ENCODE assay signal across 28 mouse cellular contexts in the genomic region with DNA sequence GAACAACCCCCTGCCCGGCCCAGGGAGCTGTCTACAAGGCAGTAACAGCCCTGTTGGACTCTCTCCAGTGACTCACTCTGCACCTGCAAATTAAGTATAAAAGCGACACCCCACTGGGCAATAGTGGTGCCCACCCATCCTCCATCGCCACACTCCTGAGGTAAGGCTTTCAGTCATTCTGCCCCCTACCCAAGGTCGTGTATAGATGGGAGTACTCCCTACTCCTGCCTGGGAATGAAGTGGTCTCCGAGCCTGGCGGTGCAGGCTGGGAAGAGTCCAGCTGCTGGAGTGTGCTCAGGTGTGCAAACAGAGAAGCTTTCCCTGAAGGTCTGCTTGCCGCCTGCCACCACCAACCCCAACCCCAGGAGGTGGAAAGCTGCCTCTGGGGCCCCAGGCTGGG. TPM values are rescaled to one million over a fixed set of nuclear protein-coding genes. Genes with fewer than 3 reads are reported as not detected.
A peak's percentile ranks its signal among the peaks of the same experiment; 100 is the strongest.
DNase-seq lines count a peak whose midpoint lies in the region; ATAC-seq and TF ChIP-seq lines count a peak whose summit lies in the region.
"Had no signal": no experiment of that assay in that cellular context is flagged by ENCODE, and none has a peak within 500 bp of the region (broad histone marks: within the 10 kb centered on the region; RNA-seq: fewer than 3 reads in every experiment).

No protein-coding gene starts in this region.

- no peak overlapping the region for H3K9ac ChIP-seq in lung, embryonic 16.5 days (ENCODE audit: low read length)
- no peak overlapping the region for H3K9ac ChIP-seq in stomach, embryonic 15.5 days
- H3K9ac ChIP-seq: heart, embryonic 13.5 days; hindbrain, embryonic 12.5 days; limb, embryonic 13.5 days; liver, embryonic 14.5 days had no signal

- WGBS in lung, embryonic 16.5 days, result 32% methylated on average over 7 of the region's 7 CpGs
- 46% methylated on average over 7 of the region's 7 CpGs for WGBS in stomach, embryonic 15.5 days
- 67% methylated on average over 7 of the region's 7 CpGs for WGBS in midbrain, embryonic 10.5 days

- no peaks in the 10 kb centered on the region for H3K36me3 ChIP-seq in E14TG2a.4 (ENCODE audit: insufficient read depth, low read length)
- H3K36me3 ChIP-seq in lung, embryonic 16.5 days (ENCODE audit: control insufficient read depth, insufficient read depth, low read length), result no peaks in the 10 kb centered on the region
- no peaks in the 10 kb centered on the region for H3K36me3 ChIP-seq in stomach, embryonic 15.5 days
- no peaks in the 10 kb centered on the region for H3K36me3 ChIP-seq in midbrain, embryonic 10.5 days
- H3K36me3 ChIP-seq: forebrain, embryonic 10.5 days; heart, embryonic 13.5 days; hindbrain, embryonic 12.5 days; limb, embryonic 13.5 days had no signal

- peak; percentile 75 for DNase-seq in ES-CJ7 (ENCODE audit: low read depth, low spot score)
- DNase-seq in kidney, postnatal 10 days, result no peak
- DNase-seq in midbrain, embryonic 10.5 days (ENCODE audit: low spot score), result no peak
- DNase-seq: adrenal gland, postnatal 36 days; cerebellum, adult 9-10 months; gastrocnemius, postnatal 25 days; heart, adult 2 months; heart, postnatal 14 days; kidney, adult 8-10 months; kidney, postnatal 14 days; thymus, postnatal 14 days had no signal

- no peak for TF ChIP-seq CTCF in E14TG2a.4 (conservative IDR thresholded peaks at IDR 0.05; ENCODE audit: low read length)

- H3K4me2 ChIP-seq in lung, embryonic 16.5 days (ENCODE audit: low read depth, low read length), result no peak overlapping the region
- no peak overlapping the region for H3K4me2 ChIP-seq in stomach, embryonic 15.5 days
- H3K4me2 ChIP-seq: heart, embryonic 13.5 days; hindbrain, embryonic 12.5 days; limb, embryonic 13.5 days; midbrain, embryonic 11.5 days had no signal

- 0 out of 2 replicates have a peak overlapping the region, but pooled peaks have one; percentile 43 for H3K4me3 ChIP-seq in E14TG2a.4 (replicated peaks; ENCODE audit: low read length)
- no peak overlapping the region for H3K4me3 ChIP-seq in lung, embryonic 16.5 days (ENCODE audit: low read length)
- no peak overlapping the region for H3K4me3 ChIP-seq in stomach, embryonic 15.5 days (replicated peaks)
- no peak overlapping the region for H3K4me3 ChIP-seq in midbrain, embryonic 10.5 days
- H3K4me3 ChIP-seq: forebrain, embryonic 10.5 days; heart, adult 2 months; heart, embryonic 13.5 days; hindbrain, embryonic 12.5 days; limb, embryonic 13.5 days had no signal

- no peaks in the 10 kb centered on the region for H3K27me3 ChIP-seq in E14TG2a.4 (ENCODE audit: insufficient read depth, low read length)
- H3K27me3 ChIP-seq in lung, embryonic 16.5 days (ENCODE audit: control insufficient read depth, insufficient read depth, low read depth, low read length), result no peaks in the 10 kb centered on the region
- H3K27me3 ChIP-seq in stomach, embryonic 15.5 days (replicated peaks), result no peaks in the 10 kb centered on the region
- H3K27me3 ChIP-seq in midbrain, embryonic 10.5 days (ENCODE audit: low read depth, poor library complexity, severe bottlenecking), result no peaks in the 10 kb centered on the region
- H3K27me3 ChIP-seq: heart, embryonic 13.5 days; hindbrain, embryonic 12.5 days; limb, embryonic 13.5 days had no signal

- H3K4me1 ChIP-seq in E14TG2a.4 (replicated peaks; ENCODE audit: low read depth, low read length), result peaks cover 72% of the 10 kb centered on the region
- peaks cover 3% of the 10 kb centered on the region; the same call in 1 of the 2 replicates for H3K4me1 ChIP-seq in lung, embryonic 16.5 days (replicated peaks; ENCODE audit: control insufficient read depth, insufficient read depth, low read length)
- H3K4me1 ChIP-seq in stomach, embryonic 15.5 days, result peaks cover 7% of the 10 kb centered on the region; the same call in 1 of the 2 replicates
- H3K4me1 ChIP-seq in midbrain, embryonic 10.5 days, result peaks cover 13% of the 10 kb centered on the region

- peak; percentile 67 for ATAC-seq in lung, embryonic 16.5 days (ENCODE audit: low read depth)
- ATAC-seq in stomach, embryonic 15.5 days (ENCODE audit: insufficient read depth, low FRiP score, low read depth), result peak; percentile 71; the same call in 1 of the 2 replicates
- ATAC-seq in granulocyte monocyte progenitor cell, adult 5-6 weeks (replicated peaks; ENCODE audit: poor library complexity, severe bottlenecking), result no peak

- no peaks in the 10 kb centered on the region for H3K9me3 ChIP-seq in E14TG2a.4 (ENCODE audit: low read length)
- no peaks in the 10 kb centered on the region for H3K9me3 ChIP-seq in lung, embryonic 16.5 days (ENCODE audit: control insufficient read depth, low read length)
- no peaks in the 10 kb centered on the region for H3K9me3 ChIP-seq in stomach, embryonic 15.5 days
- H3K9me3 ChIP-seq in midbrain, embryonic 10.5 days (replicated peaks), result no peaks in the 10 kb centered on the region
- H3K9me3 ChIP-seq: forebrain, embryonic 10.5 days; heart, embryonic 13.5 days; hindbrain, embryonic 12.5 days; limb, embryonic 13.5 days had no signal

- peak overlapping the region; percentile 18 for H3K27ac ChIP-seq in lung, embryonic 16.5 days (ENCODE audit: low read length)
- peak overlapping the region; percentile 82 for H3K27ac ChIP-seq in stomach, embryonic 15.5 days
- H3K27ac ChIP-seq in midbrain, embryonic 10.5 days (replicated peaks), result no peak overlapping the region
- H3K27ac ChIP-seq: forebrain, embryonic 10.5 days; heart, adult 2 months; heart, embryonic 13.5 days; hindbrain, embryonic 12.5 days; limb, embryonic 13.5 days; liver, embryonic 14.5 days had no signal

RNA-seq across cellular contexts. Expression of gene Clps, which starts 1.0 kb away (rescaled TPM):
- 0.35 and 1.8 TPM in 2 replicates for polyA plus RNA-seq in lung, embryonic 16.5 days (2015; fragmentation: Nextera tagmentation; extraction: Ambion mirVana)
- polyA plus RNA-seq in stomach, embryonic 15.5 days (2015; fragmentation: Nextera tagmentation; extraction: Ambion mirVana), result 3,221 and 3,572 TPM in 2 replicates
- total RNA-seq in granulocyte monocyte progenitor cell, adult 5-6 weeks (2014; fragmentation: Nextera tagmentation), result not detected in 2 replicates
- total RNA-seq in granulocyte monocyte progenitor cell, adult 5-6 weeks (2017), result not detected in 2 replicates
- polyA plus RNA-seq in midbrain, embryonic 10.5 days (2016; fragmentation: Nextera tagmentation; extraction: Ambion mirVana), result not detected in 2 replicates
- total RNA-seq: adrenal gland, postnatal 36 days; gastrocnemius, postnatal 25 days; heart, adult 2 months; heart, postnatal 14 days; layer of hippocampus, adult 18-20 months; layer of hippocampus, postnatal 14 days; left cerebral cortex, adult 8-10 months had no signal
- polyA plus RNA-seq: C2C12; cortical plate, adult 2 months; embryonic facial prominence, embryonic 11.5 days; forebrain, embryonic 10.5 days; hindbrain, embryonic 12.5 days; midbrain, embryonic 11.5 days had no signal

RNA-seq across cellular contexts. Expression of gene Clpsl2, which starts 12.4 kb away (rescaled TPM):
- not detected in 2 replicates for polyA plus RNA-seq in lung, embryonic 16.5 days (2015; fragmentation: Nextera tagmentation; extraction: Ambion mirVana)
- not detected in 2 replicates for polyA plus RNA-seq in stomach, embryonic 15.5 days (2015; fragmentation: Nextera tagmentation; extraction: Ambion mirVana)
- total RNA-seq in granulocyte monocyte progenitor cell, adult 5-6 weeks (2014; fragmentation: Nextera tagmentation), result not detected in 2 replicates
- total RNA-seq in granulocyte monocyte progenitor cell, adult 5-6 weeks (2017), result not detected in 2 replicates
- not detected in 2 replicates for polyA plus RNA-seq in midbrain, embryonic 10.5 days (2016; fragmentation: Nextera tagmentation; extraction: Ambion mirVana)
- total RNA-seq: adrenal gland, postnatal 36 days; gastrocnemius, postnatal 25 days; heart, adult 2 months; heart, postnatal 14 days; layer of hippocampus, adult 18-20 months; layer of hippocampus, postnatal 14 days; left cerebral cortex, adult 8-10 months had no signal
- polyA plus RNA-seq: C2C12; cortical plate, adult 2 months; embryonic facial prominence, embryonic 11.5 days; forebrain, embryonic 10.5 days; heart, adult 2 months; heart, embryonic 13.5 days; hindbrain, embryonic 12.5 days; limb, embryonic 13.5 days; liver, embryonic 14.5 days; midbrain, embryonic 11.5 days; small intestine, adult 2 months had no signal

RNA-seq across cellular contexts. Expression of gene Lhfpl5, which starts 13.8 kb away (rescaled TPM):
- 0.48 and 0.50 TPM in 2 replicates for polyA plus RNA-seq in lung, embryonic 16.5 days (2015; fragmentation: Nextera tagmentation; extraction: Ambion mirVana)
- 0.85 and 1.0 TPM in 2 replicates for polyA plus RNA-seq in stomach, embryonic 15.5 days (2015; fragmentation: Nextera tagmentation; extraction: Ambion mirVana)
- not detected in 2 replicates for total RNA-seq in granulocyte monocyte progenitor cell, adult 5-6 weeks (2014; fragmentation: Nextera tagmentation)
- total RNA-seq in granulocyte monocyte progenitor cell, adult 5-6 weeks (2017), result not detected in 2 replicates
- polyA plus RNA-seq in midbrain, embryonic 10.5 days (2016; fragmentation: Nextera tagmentation; extraction: Ambion mirVana), result 1.2 and 1.5 TPM in 2 replicates
- total RNA-seq: gastrocnemius, postnatal 25 days; heart, adult 2 months; heart, postnatal 14 days had no signal
- polyA plus RNA-seq: liver, embryonic 14.5 days had no signal

RNA-seq across cellular contexts. Expression of gene Armc12, which starts 31.0 kb away (rescaled TPM):
- polyA plus RNA-seq in lung, embryonic 16.5 days (2015; fragmentation: Nextera tagmentation; extraction: Ambion mirVana), result not detected in 2 replicates
- not detected in 2 replicates for polyA plus RNA-seq in stomach, embryonic 15.5 days (2015; fragmentation: Nextera tagmentation; extraction: Ambion mirVana)
- not detected in 2 replicates for total RNA-seq in granulocyte monocyte progenitor cell, adult 5-6 weeks (2014; fragmentation: Nextera tagmentation)
- total RNA-seq in granulocyte monocyte progenitor cell, adult 5-6 weeks (2017), result not detected in 2 replicates
- polyA plus RNA-seq in midbrain, embryonic 10.5 days (2016; fragmentation: Nextera tagmentation; extraction: Ambion mirVana), result not detected in 2 replicates
- total RNA-seq: adrenal gland, postnatal 36 days; gastrocnemius, postnatal 25 days; heart, adult 2 months; heart, postnatal 14 days; layer of hippocampus, adult 18-20 months; layer of hippocampus, postnatal 14 days; left cerebral cortex, adult 8-10 months had no signal
- polyA plus RNA-seq: C2C12; cortical plate, adult 2 months; embryonic facial prominence, embryonic 11.5 days; forebrain, embryonic 10.5 days; heart, embryonic 13.5 days; hindbrain, embryonic 12.5 days; limb, embryonic 13.5 days; midbrain, embryonic 11.5 days; small intestine, adult 2 months had no signal

RNA-seq across cellular contexts. Expression of gene Fkbp5, which starts 44.3 kb away (rescaled TPM):
- polyA plus RNA-seq in lung, embryonic 16.5 days (2015; fragmentation: Nextera tagmentation; extraction: Ambion mirVana), result 38.5 and 43.8 TPM in 2 replicates
- 24.1 and 24.6 TPM in 2 replicates for polyA plus RNA-seq in stomach, embryonic 15.5 days (2015; fragmentation: Nextera tagmentation; extraction: Ambion mirVana)
- total RNA-seq in granulocyte monocyte progenitor cell, adult 5-6 weeks (2014; fragmentation: Nextera tagmentation), result 49.1 and 63.7 TPM in 2 replicates
- 40.8 and 53.1 TPM in 2 replicates for total RNA-seq in granulocyte monocyte progenitor cell, adult 5-6 weeks (2017)
- 28.9 and 31.9 TPM in 2 replicates for polyA plus RNA-seq in midbrain, embryonic 10.5 days (2016; fragmentation: Nextera tagmentation; extraction: Ambion mirVana)

Comparison
In these comparisons a context has a peak if more than half of its experiments do, and no peak if none do; other contexts are left out.
1. RNA of gene Clps, which starts 1.0 kb away (polyA plus RNA-seq): 3,221 to 3,572 TPM in stomach, embryonic 15.5 days; 0.35 to 1.8 TPM in lung, embryonic 16.5 days and not detected in midbrain, embryonic 10.5 days; every median in the first group is over 1,000 times any median in the second.